Mouse (Mus musculus) cortical plate, adult 2 months (tissue): ENCODE measurements at regions not wholly inside any gene's neighbourhood (a gene's known extent, or its start where the extent isn't known, plus 50 kb on each side); places are given as distances from the start of the nearest gene placed in this dataset.
"Not testable (repeated sequence)": the region's sequence is repeated elsewhere in the genome, so short reads cannot be mapped to it uniquely, and the experiment has no call there.

Experiments used
- H3K27ac ChIP-seq: fragments of 200-500 bp; 2 replicates; pipeline ENCODE4 v1.5.1; 2012; ENCODE audit warnings: low read length, control low read depth, inconsistent platforms; ENCODE audit not compliant: insufficient read depth
- H3K4me1 ChIP-seq: fragments of 200-500 bp; 2 replicates; pipeline ENCODE4 v1.6.1; 2011; ENCODE audit warnings: low read length; ENCODE audit not compliant: control insufficient read depth, insufficient read depth
- H3K4me3 ChIP-seq: fragments of 200-500 bp; 2 replicates; pipeline ENCODE4 v1.5.1; 2011; ENCODE audit warnings: mild to moderate bottlenecking, low read length, control low read depth; ENCODE audit not compliant: insufficient read depth
- CTCF ChIP-seq: fragments of 200-500 bp; IDR thresholded peaks from 2 replicates; pipeline ENCODE4 v1.5.1; 2011; ENCODE audit warnings: mild to moderate bottlenecking, control low read depth, low read length; ENCODE audit not compliant: insufficient read depth; ENCODE audit errors: extremely low read depth
- POLR2A ChIP-seq: fragments of 200-500 bp; IDR thresholded peaks from 2 replicates; pipeline ENCODE4 v1.6.1; 2011; ENCODE audit warnings: mild to moderate bottlenecking, low read length, control low read depth; ENCODE audit not compliant: insufficient read depth; ENCODE audit errors: extremely low read depth

DNA sequence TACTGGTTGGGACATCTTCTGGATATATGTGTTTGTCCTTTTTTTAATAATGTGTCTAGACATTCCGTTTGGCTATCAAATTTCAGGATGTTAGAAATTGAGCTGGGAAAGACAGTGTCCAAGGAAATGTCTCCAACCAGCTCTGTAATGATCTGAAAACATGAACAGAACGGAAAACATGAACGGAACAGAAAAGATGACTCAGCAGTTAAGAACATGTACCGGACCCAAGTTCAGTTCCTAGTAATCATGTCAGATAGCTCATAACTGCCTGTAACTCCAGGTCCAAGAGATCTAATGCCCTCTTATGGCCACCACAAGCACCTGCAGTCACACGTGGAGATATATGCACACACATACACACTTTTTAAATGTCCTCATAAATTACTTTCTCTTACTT is 56.6 kb upstream of the Cdyl start:
- H3K4me3 ChIP-seq: no peak overlapping the region
- no peaks in the 10 kb centered on the region for H3K4me1 ChIP-seq
- no peak for TF ChIP-seq CTCF
- H3K27ac ChIP-seq: no peak overlapping the region

GRCm38 (mm10) chr13:35604061-35604460 is 55.6 kb upstream of the Cdyl start:
- no peak overlapping the region for H3K4me3 ChIP-seq
- H3K27ac ChIP-seq: no peak overlapping the region
- H3K4me1 ChIP-seq: no peaks in the 10 kb centered on the region
- TF ChIP-seq POLR2A (no peak), CTCF (no peak)

- no peak overlapping the region for H3K4me3 ChIP-seq
- no peaks in the 10 kb centered on the region for H3K4me1 ChIP-seq
- no peak for TF ChIP-seq POLR2A
- no peak for TF ChIP-seq CTCF
- H3K27ac ChIP-seq: no peak overlapping the region
These were observed 54.9 kb upstream of the Cdyl start for GRCm38 (mm10) chr13:35604765-35605164.

DNA sequence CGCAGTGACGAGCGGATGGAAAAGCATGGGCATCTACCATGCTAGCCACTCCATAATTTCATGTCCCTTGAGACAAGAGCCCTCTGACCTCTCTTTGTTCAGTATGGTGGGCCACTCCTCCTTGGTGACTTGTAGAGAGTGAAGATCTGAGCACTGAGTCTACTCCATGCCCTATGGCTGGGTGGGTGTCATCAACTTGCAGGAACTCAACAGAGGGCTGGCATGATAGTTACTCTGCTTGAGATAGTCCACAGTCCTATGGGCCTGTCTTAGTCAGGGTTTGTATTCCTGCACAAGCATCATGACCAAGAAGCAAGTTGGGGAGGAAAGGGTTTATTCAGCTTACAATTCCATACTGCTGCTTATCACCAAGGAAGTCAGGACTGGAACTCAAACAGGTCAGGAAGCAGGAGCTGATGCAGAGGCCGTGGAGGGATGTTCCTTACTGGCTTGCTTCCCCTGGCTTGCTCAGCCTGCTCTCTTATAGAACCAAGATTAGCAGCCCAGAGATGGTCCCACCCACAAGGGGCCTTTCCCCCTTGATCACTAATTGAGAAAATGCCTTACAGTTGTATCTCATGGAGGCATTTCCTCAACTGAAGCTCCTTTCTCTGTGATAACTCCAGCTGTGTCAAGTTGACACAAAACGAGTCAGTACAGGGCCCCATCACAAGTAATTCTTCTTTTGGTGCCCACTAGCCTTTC is 52.6 kb upstream of the Cdyl start:
- H3K4me3 ChIP-seq, H3K4me1 ChIP-seq, H3K27ac ChIP-seq: not testable (repeated sequence)

- Histone ChIP-seq H3K4me3 (no peak overlapping the region), H3K27ac (no peak overlapping the region), H3K4me1 (no peaks in the 10 kb centered on the region)
- TF ChIP-seq CTCF: no peak
- no peak for TF ChIP-seq POLR2A
These were observed 51.9 kb upstream of the Cdyl start for GRCm38 (mm10) chr13:35607710-35608109.
